Mouse (Mus musculus) olfactory bulb, adult 2 months (tissue): Measurements from ENCODE around the gene Snapin. TPM values are rescaled to one million over a fixed set of nuclear protein-coding genes. Genes with fewer than 3 reads are reported as not detected.
A peak's percentile ranks its signal among the peaks of the same experiment; 100 is the strongest.

ENCODE experiments used
- H3K27ac ChIP-seq: fragments of 200-500 bp; 2 replicates; pipeline ENCODE4 v1.5.1; 2012; ENCODE audit warnings: low read depth, low read length; ENCODE audit not compliant: insufficient read depth
- H3K4me1 ChIP-seq: fragments of 200-500 bp; 2 replicates; pipeline ENCODE4 v1.6.1; 2012; ENCODE audit warnings: low read length; ENCODE audit not compliant: control insufficient read depth, insufficient read depth
- H3K4me3 ChIP-seq: fragments of 200-500 bp; 2 replicates; pipeline ENCODE4 v1.5.1; 2012; ENCODE audit warnings: mild to moderate bottlenecking, low read depth, low read length, moderate library complexity; ENCODE audit not compliant: insufficient read depth
- CTCF ChIP-seq: fragments of 200-500 bp; IDR thresholded peaks from 2 replicates; pipeline ENCODE4 v1.5.1; 2012; ENCODE audit warnings: low read depth, mild to moderate bottlenecking, low read length, moderate library complexity; ENCODE audit not compliant: insufficient read depth
- POLR2A ChIP-seq: fragments of 200-500 bp; IDR thresholded peaks from 2 replicates; pipeline ENCODE4 v1.6.1; 2012; ENCODE audit warnings: mild to moderate bottlenecking, low read depth, low read length, moderate library complexity; ENCODE audit not compliant: insufficient read depth
- WGBS: fragments of 180-500 bp; shearing (Covaris S2); methylation state at CpG from one replicate; pipeline ENCODE4 v1.1.7; 2018; 5-methylcytosine and 5-hydroxymethylcytosine counted together
- polyA plus RNA-seq: library from polyadenylated mRNA; stranded (reverse); fragments of >200 nt; gene quantifications from 2 replicates; pipeline ENCODE4 v1.2.4, GENCODE M21; 2012; ENCODE audit warnings: low replicate concordance; ENCODE audit not compliant: missing spikeins, insufficient read depth, insufficient read length

Snapin gene
- polyA plus RNA-seq, 1 experiment = not detected

GRCm38 (mm10) chr3:90448626-90449025 is 42.2 kb downstream of the Snapin start:
- H3K4me3 ChIP-seq = no peak overlapping the region
- TF ChIP-seq POLR2A = no peak
- no peak for TF ChIP-seq CTCF
- H3K4me1 ChIP-seq = peaks cover 19% of the 10 kb centered on the region
- WGBS = 58% methylated on average over 6 of the region's 6 CpGs
- H3K27ac ChIP-seq = no peak overlapping the region

GRCm38 (mm10) chr3:90447123-90447494 is 43.7 kb downstream of the Snapin start:
- peaks cover 19% of the 10 kb centered on the region for H3K4me1 ChIP-seq
- H3K27ac ChIP-seq = peak overlapping the region; percentile 15; the same call in 1 of the 2 replicates
- H3K4me3 ChIP-seq = no peak overlapping the region
- no peak for TF ChIP-seq POLR2A
- WGBS = 48% methylated on average over 7 of the region's 7 CpGs

DNA sequence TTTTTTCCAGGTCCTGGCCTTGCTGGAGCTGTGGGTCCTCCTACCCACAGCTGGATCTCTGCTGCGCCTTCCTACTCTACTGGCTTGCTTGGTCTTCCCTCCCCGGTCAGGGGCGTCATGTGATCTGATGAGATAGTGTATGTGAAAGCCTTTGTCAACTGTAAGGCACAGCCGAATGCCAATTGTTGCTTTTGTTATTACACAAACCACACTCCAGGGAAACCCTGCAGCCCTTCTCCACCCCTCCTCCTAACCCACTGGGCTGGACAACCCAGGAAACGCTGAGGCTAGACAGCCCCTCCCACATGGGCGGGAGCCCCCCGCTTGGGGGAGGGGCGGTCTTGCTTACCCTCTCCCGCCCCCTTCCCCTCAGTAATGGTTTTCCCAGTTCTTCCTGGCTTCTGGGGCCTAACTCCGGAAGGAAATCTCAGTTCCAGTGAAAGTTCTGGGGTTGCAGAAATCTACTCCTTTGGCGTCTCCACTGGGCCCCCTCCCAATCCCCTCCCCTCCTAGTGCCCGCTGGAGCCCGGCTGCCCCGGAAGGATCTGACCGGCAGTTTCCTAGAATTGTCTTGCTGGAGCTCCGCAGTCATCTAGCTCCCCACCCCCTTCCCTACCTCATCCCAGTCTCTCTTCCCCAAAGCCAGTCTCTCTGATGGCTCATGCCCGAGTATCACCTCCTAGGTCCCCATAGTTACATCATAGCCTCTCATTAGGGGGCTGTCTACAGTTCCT is 44.3 kb downstream of the Snapin start:
- 4% methylated on average over 17 of the region's 17 CpGs for WGBS
- Histone ChIP-seq H3K27ac (peak overlapping the region; percentile 15), H3K4me3 (peak overlapping the region; percentile 6), H3K4me1 (peaks cover 19% of the 10 kb centered on the region)
- TF ChIP-seq POLR2A = 0 out of 2 replicates have a peak, but pooled peaks have one; percentile 20
- no peak for TF ChIP-seq CTCF

DNA sequence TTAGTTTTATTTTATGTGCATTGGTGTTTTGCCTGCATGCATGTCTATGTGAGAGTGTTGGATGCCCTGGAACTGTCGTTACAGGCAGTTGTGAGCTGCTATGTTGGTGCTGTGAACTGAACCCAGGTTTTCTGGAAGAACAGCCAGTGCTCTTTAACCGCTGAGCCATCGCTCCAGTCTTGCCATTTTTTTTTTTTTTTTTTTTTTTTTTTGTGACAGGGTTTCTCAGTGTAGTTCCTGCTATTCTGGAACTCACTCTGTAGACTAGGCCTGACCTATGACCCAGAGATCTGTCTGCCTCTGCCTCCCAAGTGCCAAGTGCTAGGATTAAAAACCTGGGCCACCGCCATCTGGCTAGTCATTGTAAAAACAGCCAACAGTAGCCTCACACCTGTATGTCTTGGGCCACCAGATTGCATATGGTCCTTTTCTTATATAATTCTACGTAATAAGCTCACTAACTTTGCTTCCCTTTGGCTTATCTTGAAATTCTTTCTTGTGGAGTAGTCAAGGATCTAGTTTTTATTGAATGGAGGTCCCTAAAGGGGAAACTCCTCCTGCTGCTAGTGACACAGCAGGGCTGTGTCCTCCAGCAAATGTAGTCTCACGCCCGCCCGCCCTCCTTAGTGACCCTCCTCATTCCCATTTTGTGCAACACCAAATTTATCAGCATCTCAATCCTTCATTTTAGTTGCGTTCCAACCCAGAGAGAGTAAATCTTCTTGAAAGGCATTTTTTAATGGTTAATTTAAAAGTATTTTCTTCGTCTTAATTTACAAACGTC is 45.2 kb downstream of the Snapin start:
- H3K4me1 ChIP-seq = peaks cover 18% of the 10 kb centered on the region
- no peak for TF ChIP-seq POLR2A
- no peak for TF ChIP-seq CTCF
- no peak overlapping the region for H3K4me3 ChIP-seq
- H3K27ac ChIP-seq = no peak overlapping the region
- WGBS = 75% methylated on average over 11 of the region's 11 CpGs

DNA sequence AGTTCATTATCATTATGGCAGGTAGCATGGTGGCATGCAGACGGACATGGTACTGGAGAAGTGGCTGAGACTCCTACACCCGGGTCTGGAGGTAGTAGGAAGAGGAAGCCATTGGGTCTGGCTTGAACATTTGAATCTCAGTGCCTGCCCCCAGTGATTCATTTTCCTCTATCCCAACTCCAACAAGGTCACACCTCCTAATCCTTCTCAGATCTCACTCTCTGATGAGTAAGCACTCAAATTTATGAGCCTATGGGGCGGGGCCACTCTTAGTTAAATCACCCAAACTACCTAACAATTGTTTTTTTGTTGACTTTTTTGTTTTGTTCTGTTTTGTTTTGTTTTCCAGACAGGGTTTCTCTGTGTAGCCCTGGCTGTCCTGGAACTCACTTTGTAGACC is 46.9 kb downstream of the Snapin start:
- TF ChIP-seq CTCF (no peak), POLR2A (no peak)
- 94% methylated on average over 3 of the region's 3 CpGs for WGBS

GRCm38 (mm10) chr3:90440756-90441155 is 50.1 kb downstream of the Snapin start:
- 45% methylated on average over 2 of the region's 2 CpGs for WGBS
- Histone ChIP-seq H3K27ac (no peak overlapping the region), H3K4me3 (no peak overlapping the region), H3K4me1 (peaks cover 2% of the 10 kb centered on the region; the same call in 1 of the 2 replicates)
- TF ChIP-seq POLR2A = no peak
- no peak for TF ChIP-seq CTCF

More for the DNA sequence above, 46.9 kb downstream of the Snapin start:
- no peak overlapping the region for H3K4me3 ChIP-seq
- H3K4me1 ChIP-seq = peaks cover 18% of the 10 kb centered on the region
- no peak overlapping the region for H3K27ac ChIP-seq

Other genes with a start within 250 kb of the Snapin start
- gene Creb3l4, start 247.5 kb downstream of the Snapin start, polyA plus RNA-seq = not detected in 2 replicates
- not detected in 2 replicates for gene Slc39a1, start 242.9 kb downstream of the Snapin start, polyA plus RNA-seq
- not detected in 2 replicates for gene Crtc2, start 236.9 kb downstream of the Snapin start, polyA plus RNA-seq
- gene Dennd4b, start 225.8 kb downstream of the Snapin start, polyA plus RNA-seq = not detected in 2 replicates
- gene Gatad2b, start 197.9 kb downstream of the Snapin start, polyA plus RNA-seq = 118 TPM in 1 of 2 replicates, not detected in the other
- not detected in 2 replicates for gene Slc27a3, start 101.1 kb downstream of the Snapin start, polyA plus RNA-seq
- gene Ints3, start 57.4 kb downstream of the Snapin start, polyA plus RNA-seq = not detected in 2 replicates
- not detected in 2 replicates for gene Npr1, start 25.2 kb downstream of the Snapin start, polyA plus RNA-seq
- not detected in 2 replicates for gene Ilf2, start 14.9 kb downstream of the Snapin start, polyA plus RNA-seq
- 401 TPM in 1 of 2 replicates, not detected in the other for gene Chtop, start 18.5 kb upstream of the Snapin start, polyA plus RNA-seq
- gene S100a1, start 23.4 kb upstream of the Snapin start, polyA plus RNA-seq = not detected in 2 replicates
- not detected in 2 replicates for gene S100a13, start 23.4 kb upstream of the Snapin start, polyA plus RNA-seq
- not detected in 2 replicates for gene S100a14, start 35.8 kb upstream of the Snapin start, polyA plus RNA-seq
- gene S100a16, start 46.2 kb upstream of the Snapin start, polyA plus RNA-seq = not detected in 2 replicates
- gene S100a3, start 69.5 kb upstream of the Snapin start, polyA plus RNA-seq = not detected in 2 replicates
- gene S100a2, start 99.2 kb upstream of the Snapin start, polyA plus RNA-seq = not detected in 2 replicates
- gene Gm42674, start 110.9 kb upstream of the Snapin start, polyA plus RNA-seq = not detected in 2 replicates
- not detected in 2 replicates for gene S100a4, start 112.7 kb upstream of the Snapin start, polyA plus RNA-seq
- gene S100a5, start 117.5 kb upstream of the Snapin start, polyA plus RNA-seq = not detected in 2 replicates
- gene S100a6, start 121.8 kb upstream of the Snapin start, polyA plus RNA-seq = not detected in 2 replicates
- gene S100a7a, start 163.0 kb upstream of the Snapin start, polyA plus RNA-seq = not detected in 2 replicates
- gene S100a8, start 177.9 kb upstream of the Snapin start, polyA plus RNA-seq = not detected in 2 replicates
- gene S100a9, start 204.7 kb upstream of the Snapin start, polyA plus RNA-seq = not detected in 2 replicates
- gene Pglyrp4, start 235.9 kb upstream of the Snapin start, polyA plus RNA-seq = not detected in 2 replicates